Mouse (Mus musculus): ENCODE data around the gene Tmem201.
"Not testable (repeated sequence)": the region's sequence is repeated elsewhere in the genome, so short reads cannot be mapped to it uniquely, and the experiment has no call there.

Gene Tmem201

DNA sequence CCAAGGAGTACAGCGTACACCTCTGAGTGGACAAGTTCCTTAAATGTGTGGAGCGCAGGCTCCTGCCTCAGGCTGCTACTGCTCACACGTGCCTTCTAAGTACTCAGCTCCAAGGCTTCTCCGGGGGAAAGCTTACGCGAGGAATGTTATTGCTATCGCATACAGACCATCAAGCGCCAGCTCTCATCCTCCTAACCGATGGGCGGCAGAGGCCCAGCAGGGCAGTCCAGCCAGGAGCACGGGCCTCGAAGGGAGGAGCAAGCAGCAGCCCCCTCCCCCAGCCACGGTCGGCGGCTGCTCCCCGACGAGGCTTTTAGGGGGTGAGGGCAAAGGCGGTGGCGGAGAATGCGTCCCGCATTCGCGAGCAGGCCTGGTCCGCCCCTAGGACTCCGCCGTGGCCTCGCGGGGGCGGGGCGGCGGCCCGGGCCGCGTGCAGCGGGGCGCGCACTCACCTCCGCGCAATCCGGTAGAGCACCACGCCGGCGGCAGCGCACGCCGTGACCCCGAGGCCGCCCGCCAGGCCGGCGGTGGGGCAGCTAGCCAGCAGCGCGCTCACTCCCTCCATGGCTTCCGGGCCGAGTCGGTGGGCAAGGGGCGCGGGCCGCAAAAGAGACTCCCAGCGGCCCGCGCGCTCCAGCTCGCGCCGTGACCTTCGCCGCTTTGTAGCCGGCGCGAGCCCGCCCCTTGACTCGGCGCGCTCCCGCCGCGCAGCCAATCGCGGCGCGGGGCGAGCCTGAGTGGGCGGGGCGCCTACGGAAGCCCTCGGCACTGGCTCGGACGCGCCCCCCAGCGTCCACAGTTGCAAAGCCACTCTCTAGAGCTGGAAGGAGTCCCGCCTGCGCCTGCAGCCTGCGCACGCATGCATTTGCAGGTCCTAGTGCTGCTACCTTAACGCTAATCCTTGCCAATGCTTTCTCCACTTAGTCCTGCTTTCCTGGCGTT, at the start of gene Tmem201:
TSS of gene Tmem201 (minus strand) at position 662 of the 942 bp plus-strand sequence.
- peak; percentile 100 for DNase-seq

DNA sequence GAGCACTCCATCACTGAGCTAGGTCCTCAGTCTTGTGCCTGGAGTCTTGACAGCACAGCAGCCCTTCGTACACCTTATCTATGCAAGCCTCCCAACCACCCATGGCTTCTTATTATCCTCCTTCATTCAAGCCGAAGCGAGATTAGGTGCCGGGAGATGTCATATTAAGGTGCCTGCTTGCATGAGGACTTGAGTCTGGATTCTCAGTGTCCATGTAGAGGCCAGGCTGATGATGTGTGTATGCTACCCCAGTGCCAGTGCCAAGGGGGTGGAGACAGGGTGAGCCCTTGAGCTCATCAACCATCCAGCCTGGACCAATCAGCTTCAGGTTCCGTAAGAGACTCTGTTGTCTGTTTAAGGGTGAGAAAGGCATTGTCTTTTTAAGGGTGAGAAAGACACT, 47.1 kb upstream of the Tmem201 start:
- no peak for DNase-seq

DNA sequence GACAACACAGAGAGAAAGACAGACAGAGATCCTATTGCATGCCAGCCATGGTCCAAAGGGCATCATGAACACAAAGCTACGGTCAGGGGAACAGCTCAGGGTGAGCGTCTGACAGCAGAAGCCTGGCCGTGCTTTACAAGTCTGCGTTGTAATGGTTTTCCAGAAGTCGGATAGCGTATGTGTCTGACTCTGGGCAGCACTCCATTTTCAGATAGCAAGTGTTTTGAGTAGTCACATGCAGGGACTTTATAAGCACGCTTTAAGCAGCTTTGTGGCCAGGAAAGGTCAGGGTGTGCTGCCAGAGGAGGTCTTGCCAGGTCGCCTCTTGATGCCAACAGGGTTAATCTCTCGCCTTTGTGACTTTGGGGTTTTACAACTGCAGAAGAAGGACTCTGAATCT, 46.5 kb upstream of the Tmem201 start:
- DNase-seq: no peak

GRCm38 (mm10) chr4:149782975-149783374, 45.1 kb upstream of the Tmem201 start:
- no peak for DNase-seq

- DNase-seq: no peak
These were observed 42.9 kb upstream of the Tmem201 start for GRCm38 (mm10) chr4:149780565-149781356.

GRCm38 (mm10) chr4:149779966-149780365, 42.1 kb upstream of the Tmem201 start:
- no peak for DNase-seq

GRCm38 (mm10) chr4:149777126-149777525, 39.3 kb upstream of the Tmem201 start:
- no peak for DNase-seq

GRCm38 (mm10) chr4:149775760-149776362, 38.0 kb upstream of the Tmem201 start:
- no peak for DNase-seq

- no peak for DNase-seq
These were observed 37.5 kb upstream of the Tmem201 start for GRCm38 (mm10) chr4:149775330-149775729.

DNA sequence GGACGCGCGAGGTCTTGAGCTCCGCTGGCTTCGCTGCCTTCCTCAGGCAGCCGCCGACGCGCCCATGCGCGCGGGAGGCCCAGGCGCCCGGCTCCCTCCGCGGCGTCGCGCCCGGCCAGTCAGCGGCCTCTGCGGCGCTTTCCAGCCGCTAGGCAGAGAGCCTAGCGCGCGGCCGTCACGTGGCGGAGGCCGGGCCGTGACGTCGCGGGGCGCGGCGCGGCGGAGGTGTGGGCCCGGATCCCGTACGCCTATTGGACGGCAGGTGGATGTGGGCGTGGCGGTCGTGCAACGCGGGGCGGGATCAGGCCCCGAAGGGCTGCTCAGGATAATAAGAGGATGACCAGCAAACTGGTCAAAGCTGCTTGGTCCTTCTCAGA, 36.2 kb upstream of the Tmem201 start, which contains the start of gene Slc25a33:
TSS of gene Slc25a33 (minus strand) at position 184 of the 377 bp plus-strand sequence.
- DNase-seq: peak; percentile 98

GRCm38 (mm10) chr4:149773408-149774093, 35.7 kb upstream of the Tmem201 start:
- DNase-seq: peak; percentile 55

GRCm38 (mm10) chr4:149772394-149772793, 34.5 kb upstream of the Tmem201 start:
- peak; percentile 59 for DNase-seq

DNA sequence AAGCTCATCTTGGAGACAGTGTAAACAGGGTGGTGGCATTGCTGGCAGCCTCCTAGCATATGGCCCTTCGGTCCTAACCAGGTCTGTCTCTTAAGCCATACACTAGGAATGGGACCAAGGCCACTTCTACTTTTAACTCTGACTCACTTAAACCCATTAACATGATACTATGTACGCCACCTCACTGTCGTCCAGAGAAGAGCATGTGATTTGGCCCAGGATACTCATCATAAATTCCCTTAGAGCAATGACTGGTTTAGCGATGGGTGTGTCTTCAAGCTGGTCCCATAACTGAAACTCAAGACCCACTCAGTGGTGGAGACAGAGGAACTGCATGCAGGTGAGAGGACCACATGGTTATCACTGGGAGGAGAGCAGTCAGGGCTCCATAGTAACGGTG, 27.4 kb upstream of the Tmem201 start:
- no peak for DNase-seq

GRCm38 (mm10) chr4:149763335-149763734, 25.5 kb upstream of the Tmem201 start:
- DNase-seq: no peak

DNA sequence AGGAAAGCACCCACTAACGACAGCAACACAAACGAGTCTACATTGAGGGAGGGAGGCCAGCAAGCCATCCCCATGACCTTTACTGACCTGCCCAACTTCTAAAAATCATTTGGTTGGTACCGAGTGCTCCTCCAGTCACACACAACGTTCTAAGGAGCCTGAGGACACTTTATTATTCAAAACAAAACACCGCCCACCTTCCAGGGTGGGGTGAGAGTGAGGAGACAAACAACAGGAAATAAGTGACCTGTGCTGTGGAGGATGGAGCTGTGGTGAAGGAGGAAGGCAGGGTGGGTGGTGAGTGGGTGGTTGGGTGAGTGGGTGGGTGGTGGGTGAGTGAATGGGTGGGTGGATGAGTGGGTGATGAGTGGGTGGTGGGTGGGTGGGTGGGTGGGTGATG, 21.7 kb upstream of the Tmem201 start:
- no peak for DNase-seq

DNA sequence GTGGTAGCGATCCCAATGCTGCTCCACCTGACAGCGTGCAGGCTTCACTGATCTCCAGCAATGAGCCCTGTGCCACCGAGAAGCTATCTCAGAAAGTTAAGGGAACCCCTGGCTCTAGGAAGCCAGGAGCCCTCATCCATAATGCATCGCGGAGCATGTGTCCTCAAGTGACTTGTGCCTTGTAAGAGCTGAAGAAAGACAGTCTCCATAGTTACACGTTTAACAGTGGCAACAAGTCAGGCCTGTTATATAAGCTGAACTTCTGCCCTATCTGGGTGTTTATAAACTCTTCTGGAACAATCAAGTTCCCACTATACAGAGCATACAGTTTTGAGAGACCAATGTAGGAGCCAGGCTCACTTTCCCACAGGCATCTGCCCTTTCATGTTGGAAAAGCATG, 20.6 kb upstream of the Tmem201 start:
- DNase-seq: no peak

- not testable (repeated sequence) for DNase-seq
These were observed 18.7 kb upstream of the Tmem201 start for GRCm38 (mm10) chr4:149756546-149756945.

DNA sequence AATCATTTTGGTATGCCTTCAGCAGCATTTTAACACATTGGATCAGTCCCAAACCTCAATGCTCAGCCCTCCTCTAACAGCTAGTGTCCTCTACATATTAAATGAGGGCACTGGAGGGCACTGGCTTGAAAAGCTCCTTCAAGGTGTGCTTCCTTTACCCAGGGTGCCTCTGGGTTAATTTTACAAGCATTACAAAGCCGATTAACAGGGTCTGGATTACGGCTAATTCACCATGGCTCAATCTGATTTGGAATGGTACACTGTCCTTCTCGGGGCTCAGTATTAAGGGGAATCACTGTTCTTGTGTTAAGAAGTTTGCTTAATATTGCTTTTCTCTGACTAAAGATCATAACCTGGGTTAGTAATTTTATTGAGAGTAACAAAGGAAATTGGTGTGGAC, 15.0 kb upstream of the Tmem201 start:
- DNase-seq: no peak

GRCm38 (mm10) chr4:149752124-149752799, 14.4 kb upstream of the Tmem201 start:
- peak; percentile 87 for DNase-seq

GRCm38 (mm10) chr4:149750671-149751070, 12.8 kb upstream of the Tmem201 start:
- DNase-seq: no peak

DNA sequence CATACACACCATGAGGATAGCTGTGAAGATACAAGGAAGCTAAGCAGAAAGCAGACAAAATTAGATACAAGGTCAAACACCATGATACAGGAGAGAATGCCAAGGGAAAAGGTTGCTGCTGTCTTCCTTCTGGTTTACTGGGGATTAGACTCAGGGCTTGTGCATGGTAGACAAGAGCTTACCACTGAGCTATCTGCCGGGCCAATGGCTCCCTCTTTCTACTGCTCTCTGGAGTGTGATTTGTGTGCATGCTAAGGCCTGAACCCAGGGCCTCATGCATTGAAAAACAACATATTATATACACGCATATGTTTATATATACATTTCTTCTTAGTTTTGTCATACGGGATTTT, 11.8 kb upstream of the Tmem201 start:
- DNase-seq: not testable (repeated sequence)

- no peak for DNase-seq
These were observed 11.3 kb upstream of the Tmem201 start for GRCm38 (mm10) chr4:149749003-149749662.
